Mouse (Mus musculus) limb, embryonic 11.5 days (tissue): ENCODE measurements around the gene Cyren. TPM values are rescaled to one million over a fixed set of nuclear protein-coding genes. Genes with fewer than 3 reads are reported as not detected.

Source experiments
- ATAC-seq: fragments of 200-750 bp; cut with Nextera tagmentation; 2 replicates; pipeline ENCODE4 v1.8.0; 2017; ENCODE audit warnings: low read depth; ENCODE audit not compliant: insufficient number of reproducible peaks, low FRiP score, low TSS enrichment
- DNase-seq: peaks from one replicate; pipeline ENCODE4 v3.0.0-alpha.2; 2015; ENCODE audit warnings: low spot score
- H3K27ac ChIP-seq: fragments of 300-500 bp; sonication (generic); replicated peaks from 2 replicates; pipeline ENCODE4 v1.5.1; 2014; ENCODE audit warnings: low read depth, mild to moderate bottlenecking, low read length
- H3K27me3 ChIP-seq: fragments of 300-500 bp; sonication (generic); 2 replicates; pipeline ENCODE4 v1.6.1; 2014; ENCODE audit warnings: mild to moderate bottlenecking, low read length, mixed read lengths; ENCODE audit not compliant: control insufficient read depth, insufficient read depth
- H3K36me3 ChIP-seq: fragments of 300-500 bp; sonication (generic); 2 replicates; pipeline ENCODE4 v1.6.1; 2014; ENCODE audit warnings: mild to moderate bottlenecking, low read length, moderate library complexity, mixed read lengths; ENCODE audit not compliant: control insufficient read depth, insufficient read depth
- H3K4me1 ChIP-seq: fragments of 300-500 bp; sonication (generic); 2 replicates; pipeline ENCODE4 v1.6.1; 2014; ENCODE audit warnings: low read length, mixed read lengths; ENCODE audit not compliant: control insufficient read depth, insufficient read depth
- H3K4me2 ChIP-seq: fragments of 300-500 bp; sonication (generic); 2 replicates; pipeline ENCODE4 v1.6.1; 2014; ENCODE audit warnings: low read depth, mild to moderate bottlenecking, moderate library complexity; ENCODE audit not compliant: severe bottlenecking
- H3K4me3 ChIP-seq: fragments of 300-500 bp; sonication (generic); 2 replicates; pipeline ENCODE4 v1.5.1; 2014; ENCODE audit warnings: low read depth, low read length
- H3K9ac ChIP-seq: fragments of 300-500 bp; sonication (generic); 2 replicates; pipeline ENCODE4 v1.6.1; 2014; ENCODE audit warnings: mild to moderate bottlenecking, low read length
- H3K9me3 ChIP-seq: fragments of 300-500 bp; sonication (generic); 2 replicates; pipeline ENCODE4 v1.6.1; 2016; ENCODE audit warnings: low read length; ENCODE audit not compliant: control insufficient read depth
- WGBS: fragments of 180-500 bp; shearing (Covaris S2); extraction: QIAGEN DNeasy Blood & Tissue Kit; methylation state at CpG from one replicate; pipeline ENCODE4 v1.1.7; 2014; 5-methylcytosine and 5-hydroxymethylcytosine counted together
- polyA plus RNA-seq: library from polyadenylated mRNA; unstranded; fragments of >200 nt; fragmentation: Nextera tagmentation; extraction: Ambion mirVana; gene quantifications from 2 replicates; pipeline ENCODE4 v1.2.1, GENCODE M21; 2014

Cyren gene
- polyA plus RNA-seq, 1 experiment from 2014 or later, result 15.2 TPM

- DNase-seq, result no peak
- H3K4me1 ChIP-seq, result peaks cover 8% of the 10 kb centered on the region
- no peak for ATAC-seq
Observed at GRCm38 (mm10) chr6:34874101-34874921, 3.5 kb downstream of the Cyren start.

DNA sequence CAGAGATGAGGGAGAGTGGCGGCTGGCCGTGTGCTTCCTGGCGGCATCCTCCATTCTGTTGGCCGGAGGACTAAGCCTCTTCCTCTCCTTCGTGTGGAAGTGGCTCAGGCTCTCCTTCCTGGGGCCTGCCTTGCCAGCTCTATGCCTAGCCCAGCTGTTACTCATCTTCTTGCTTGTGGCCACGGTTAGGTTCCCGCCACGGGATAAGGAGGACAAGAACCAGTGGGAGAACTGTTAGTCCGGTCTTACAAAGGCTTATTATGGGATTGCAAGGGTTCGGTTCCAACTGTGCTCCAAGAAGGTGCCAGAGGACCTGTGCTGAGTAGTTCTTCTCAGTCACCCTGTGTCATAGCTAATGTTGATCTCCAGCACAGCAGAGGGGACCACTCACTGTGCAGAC is 5.0 kb downstream of the Cyren start:
- Histone ChIP-seq H3K27ac (no peak overlapping the region), H3K4me3 (no peak overlapping the region), H3K9ac (no peak overlapping the region), H3K4me2 (no peak overlapping the region), H3K36me3 (no peaks in the 10 kb centered on the region; the same call in 1 of the 2 replicates), H3K27me3 (no peaks in the 10 kb centered on the region), H3K9me3 (no peaks in the 10 kb centered on the region), H3K4me1 (peaks cover 6% of the 10 kb centered on the region)
- DNase-seq (peak; percentile 17), ATAC-seq (no peak)
- 94% methylated on average over 10 of the region's 10 CpGs for WGBS

More at GRCm38 (mm10) chr6:34874101-34874921, 3.5 kb downstream of the Cyren start:
- H3K9ac ChIP-seq, result no peak overlapping the region
- no peak overlapping the region for H3K4me2 ChIP-seq
- WGBS, result 82% methylated on average over 21 of the region's 21 CpGs
- H3K27me3 ChIP-seq, result no peaks in the 10 kb centered on the region
- no peak overlapping the region for H3K27ac ChIP-seq
- no peak overlapping the region for H3K4me3 ChIP-seq
- no peaks in the 10 kb centered on the region for H3K9me3 ChIP-seq
- no peaks in the 10 kb centered on the region; the same call in 1 of the 2 replicates for H3K36me3 ChIP-seq

DNA sequence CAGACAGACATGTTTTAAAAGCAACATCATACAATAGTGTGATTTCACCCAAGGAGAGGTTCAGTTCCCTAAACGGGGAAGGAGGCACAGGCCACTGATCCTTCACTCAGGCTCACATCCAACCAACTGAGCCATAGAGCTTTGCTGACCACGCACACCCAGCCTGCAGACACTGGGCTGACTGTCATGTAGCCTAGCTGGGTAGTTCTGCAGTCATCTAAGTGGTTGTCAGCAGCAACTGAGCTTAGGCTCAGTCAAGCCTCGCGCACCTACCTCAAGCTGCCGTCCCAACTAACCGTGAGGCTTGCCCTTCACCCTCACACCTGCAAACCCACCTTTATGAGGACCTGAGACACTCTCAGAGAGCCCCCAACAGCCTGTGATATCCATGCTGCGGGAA is 5.9 kb downstream of the Cyren start:
- Histone ChIP-seq H3K4me3 (no peak overlapping the region), H3K36me3 (no peaks in the 10 kb centered on the region; the same call in 1 of the 2 replicates), H3K9me3 (no peaks in the 10 kb centered on the region), H3K4me2 (no peak overlapping the region), H3K4me1 (peaks cover 4% of the 10 kb centered on the region), H3K9ac (no peak overlapping the region), H3K27me3 (no peaks in the 10 kb centered on the region), H3K27ac (no peak overlapping the region)
- no peak for ATAC-seq
- no peak for DNase-seq
- WGBS, result 93% methylated on average over 7 of the region's 7 CpGs

- Histone ChIP-seq H3K9me3 (no peaks in the 10 kb centered on the region), H3K36me3 (no peaks in the 10 kb centered on the region; the same call in 1 of the 2 replicates), H3K9ac (no peak overlapping the region), H3K27me3 (no peaks in the 10 kb centered on the region), H3K4me1 (no peaks in the 10 kb centered on the region), H3K27ac (no peak overlapping the region), H3K4me3 (no peak overlapping the region), H3K4me2 (no peak overlapping the region)
- 89% methylated on average over 5 of the region's 5 CpGs for whole genome bisulfite sequencing
- no peak for ATAC-seq
- no peak for DNase-seq
Observed at GRCm38 (mm10) chr6:34870724-34871123, 7.1 kb downstream of the Cyren start.

DNA sequence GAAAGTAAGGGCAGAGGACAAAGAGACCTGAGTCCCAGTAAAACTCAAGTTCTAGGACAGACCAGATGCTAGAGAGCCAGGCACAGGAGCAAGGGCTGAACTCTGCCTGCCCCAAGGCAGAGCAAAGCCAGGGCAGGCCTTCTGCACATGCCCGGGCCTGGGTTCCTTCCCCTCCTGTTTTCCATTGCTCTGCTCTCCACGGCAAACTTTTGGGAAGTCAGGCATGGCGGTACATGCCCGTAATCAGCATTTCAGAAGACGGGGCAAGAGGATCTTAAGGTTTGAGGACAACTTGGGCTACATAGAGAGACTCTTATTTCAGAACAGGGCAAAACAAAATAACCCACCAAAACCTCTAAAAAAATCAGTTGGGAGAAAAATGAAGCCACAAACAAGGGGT is 7.7 kb downstream of the Cyren start:
- Histone ChIP-seq H3K36me3 (no peaks in the 10 kb centered on the region; the same call in 1 of the 2 replicates), H3K4me3 (no peak overlapping the region), H3K4me1 (no peaks in the 10 kb centered on the region), H3K9ac (no peak overlapping the region), H3K4me2 (no peak overlapping the region), H3K27ac (no peak overlapping the region), H3K9me3 (no peaks in the 10 kb centered on the region), H3K27me3 (no peaks in the 10 kb centered on the region)
- 85% methylated on average over 5 of the region's 5 CpGs for WGBS
- DNase-seq (no peak), ATAC-seq (no peak)

DNA sequence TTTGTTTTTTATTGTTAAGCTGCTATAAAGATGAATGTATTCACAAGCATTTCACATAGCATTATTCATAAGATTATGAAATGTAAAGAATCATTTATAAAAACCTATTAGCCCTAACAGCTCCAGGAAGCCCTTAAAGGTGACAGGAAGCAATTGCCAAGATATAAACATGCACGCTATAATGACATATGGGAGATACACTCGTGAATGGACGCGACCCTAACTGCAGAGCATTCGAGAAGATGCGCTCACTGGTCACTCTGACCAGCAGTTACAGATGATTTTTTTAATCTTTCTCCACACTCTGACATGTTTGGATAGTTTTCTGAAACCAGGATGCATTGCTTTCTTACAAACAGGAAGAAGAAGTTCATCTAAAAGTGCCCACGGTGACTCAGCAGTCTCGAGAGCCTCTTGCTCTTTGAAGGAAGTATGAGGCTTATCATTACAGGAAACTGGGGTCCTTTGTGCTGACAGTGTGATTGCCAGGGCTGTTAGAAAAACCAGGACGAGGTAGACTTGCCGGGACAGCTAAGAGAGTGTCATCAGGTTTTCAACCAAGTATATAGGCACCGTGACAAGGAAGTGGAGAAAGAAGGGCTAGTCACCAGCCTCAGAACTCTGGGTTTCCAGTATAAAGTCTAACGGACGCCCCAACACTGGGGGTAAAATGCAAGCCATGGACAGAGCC is 8.5 kb downstream of the Cyren start:
- 78% methylated on average over 13 of the region's 13 CpGs for WGBS

DNA sequence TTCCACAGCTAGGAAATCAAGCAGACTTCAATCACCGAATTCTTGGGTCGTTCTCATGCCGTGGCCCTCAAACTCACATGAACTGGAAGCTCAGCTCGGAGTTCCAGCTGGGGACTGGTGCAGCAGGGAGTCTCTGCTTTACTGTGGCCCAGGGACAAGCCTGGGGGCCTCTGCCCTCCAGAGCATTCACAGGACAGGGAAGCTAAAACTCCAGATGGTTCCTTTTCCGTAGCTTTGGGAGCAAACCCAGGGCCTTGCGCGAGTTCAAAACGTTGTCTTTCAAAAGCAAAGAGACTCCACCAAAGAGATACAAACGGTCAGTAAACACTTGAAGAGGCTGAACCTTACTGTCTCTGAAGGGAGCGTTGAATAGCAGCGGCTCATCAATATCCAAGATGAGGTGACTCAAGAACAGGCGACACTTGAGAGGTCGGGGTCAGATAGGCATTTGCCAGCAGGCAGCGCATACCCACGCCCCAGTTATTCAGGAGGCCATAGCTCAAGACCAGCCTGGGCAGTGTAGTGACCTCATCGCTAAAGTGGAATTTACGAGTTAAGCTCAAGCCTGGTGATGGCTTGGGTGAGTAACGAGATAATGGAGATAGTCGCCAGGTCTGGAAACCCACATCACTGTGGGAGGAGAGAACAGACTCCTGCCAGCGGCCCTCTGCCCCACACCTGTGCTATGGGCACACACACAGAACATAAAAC is 9.2 kb downstream of the Cyren start:
- no peaks in the 10 kb centered on the region for H3K4me1 ChIP-seq
- H3K27me3 ChIP-seq, result no peaks in the 10 kb centered on the region
- no peak overlapping the region for H3K4me3 ChIP-seq
- no peak for ATAC-seq
- no peak for DNase-seq
- H3K9ac ChIP-seq, result no peak overlapping the region
- H3K27ac ChIP-seq, result no peak overlapping the region
- no peaks in the 10 kb centered on the region for H3K9me3 ChIP-seq
- H3K4me2 ChIP-seq, result no peak overlapping the region
- no peaks in the 10 kb centered on the region; the same call in 1 of the 2 replicates for H3K36me3 ChIP-seq
- WGBS, result 77% methylated on average over 20 of the region's 20 CpGs

More for the DNA sequence above, 8.5 kb downstream of the Cyren start:
- H3K27ac ChIP-seq, result no peak overlapping the region
- no peak overlapping the region for H3K4me2 ChIP-seq
- no peaks in the 10 kb centered on the region for H3K4me1 ChIP-seq
- no peaks in the 10 kb centered on the region for H3K27me3 ChIP-seq
- H3K4me3 ChIP-seq, result no peak overlapping the region
- ATAC-seq (no peak), DNase-seq (no peak)
- H3K36me3 ChIP-seq, result no peaks in the 10 kb centered on the region; the same call in 1 of the 2 replicates
- no peaks in the 10 kb centered on the region for H3K9me3 ChIP-seq
- H3K9ac ChIP-seq, result no peak overlapping the region

GRCm38 (mm10) chr6:34867995-34868350 is 9.9 kb downstream of the Cyren start:
- Histone ChIP-seq H3K9ac (no peak overlapping the region), H3K4me2 (no peak overlapping the region), H3K27ac (no peak overlapping the region), H3K27me3 (no peaks in the 10 kb centered on the region), H3K4me3 (no peak overlapping the region), H3K4me1 (no peaks in the 10 kb centered on the region; the same call in 1 of the 2 replicates), H3K36me3 (no peaks in the 10 kb centered on the region), H3K9me3 (no peaks in the 10 kb centered on the region)
- ATAC-seq (no peak), DNase-seq (no peak)
- WGBS, result 79% methylated on average over 10 of the region's 10 CpGs
